Mouse (Mus musculus) lung, adult 2 months (tissue): ENCODE results near the gene Dnmt3b.
"Not testable (repeated sequence)": the region's sequence is repeated elsewhere in the genome, so short reads cannot be mapped to it uniquely, and the experiment has no call there.

Experiments
- CTCF ChIP-seq: fragments of 200-500 bp; IDR thresholded peaks from 2 replicates; pipeline ENCODE4 v1.5.1; 2011; ENCODE audit warnings: mild to moderate bottlenecking, low read length, control low read depth; ENCODE audit not compliant: insufficient read depth
- POLR2A ChIP-seq: fragments of 200-500 bp; IDR thresholded peaks from 2 replicates; pipeline ENCODE4 v1.6.1; 2011; ENCODE audit warnings: low read depth, mild to moderate bottlenecking, control low read depth, low read length, borderline replicate concordance; ENCODE audit errors: extremely low read depth

GRCm38 (mm10) chr2:153693413-153693812, 44.2 kb downstream of the Dnmt3b start:
- not testable (repeated sequence) for TF ChIP-seq CTCF, POLR2A
